Mouse (Mus musculus): ENCODE measurements around the gene Fer1l5.
A peak's percentile ranks its signal among the peaks of the same experiment; 100 is the strongest.

The Fer1l5 gene

GRCm38 (mm10) chr1:36371934-36372845 lies at the start of gene Fer1l5:
TSS of gene Fer1l5 (plus strand) at chr1:36372291.
- no peak for DNase-seq (ENCODE audit: low read depth, low spot score)

- DNase-seq (ENCODE audit: low read depth, low spot score): no peak
Observed at GRCm38 (mm10) chr1:36323076-36323475, 49.0 kb upstream of the Fer1l5 start.

GRCm38 (mm10) chr1:36323746-36324448 lies 48.2 kb upstream of the Fer1l5 start:
- DNase-seq (ENCODE audit: low read depth, low spot score): peak; percentile 87

GRCm38 (mm10) chr1:36325900-36326321 lies 46.2 kb upstream of the Fer1l5 start:
- no peak for DNase-seq (ENCODE audit: low read depth, low spot score)

GRCm38 (mm10) chr1:36326815-36327214 lies 45.3 kb upstream of the Fer1l5 start:
- peak; percentile 27 for DNase-seq (ENCODE audit: low read depth, low spot score)

- no peak for DNase-seq (ENCODE audit: low read depth, low spot score)
Observed at GRCm38 (mm10) chr1:36331743-36332142, 40.3 kb upstream of the Fer1l5 start.

GRCm38 (mm10) chr1:36332955-36333887 lies 38.9 kb upstream of the Fer1l5 start:
- DNase-seq (ENCODE audit: low read depth, low spot score): no peak

- DNase-seq (ENCODE audit: low read depth, low spot score): no peak
Observed at GRCm38 (mm10) chr1:36342547-36342946, 29.5 kb upstream of the Fer1l5 start.

GRCm38 (mm10) chr1:36352351-36352750 lies 19.7 kb upstream of the Fer1l5 start:
- peak; percentile 70 for DNase-seq (ENCODE audit: low read depth, low spot score)

GRCm38 (mm10) chr1:36356955-36357695 lies 15.0 kb upstream of the Fer1l5 start:
- DNase-seq (ENCODE audit: low read depth, low spot score): peak; percentile 25

GRCm38 (mm10) chr1:36367698-36368097 lies 4.4 kb upstream of the Fer1l5 start:
- peak; percentile 11 for DNase-seq (ENCODE audit: low read depth, low spot score)

GRCm38 (mm10) chr1:36368112-36368968 lies 3.8 kb upstream of the Fer1l5 start:
- DNase-seq (ENCODE audit: low read depth, low spot score): peak; percentile 32

- peak; percentile 95 for DNase-seq (ENCODE audit: low read depth, low spot score)
Observed at GRCm38 (mm10) chr1:36368969-36369645, 3.0 kb upstream of the Fer1l5 start, which contains the start of gene Kansl3. TSS of gene Kansl3 (minus strand) at chr1:36369181.

- DNase-seq (ENCODE audit: low read depth, low spot score): no peak
Observed at GRCm38 (mm10) chr1:36370918-36371317, 1.2 kb upstream of the Fer1l5 start.

- DNase-seq (ENCODE audit: low read depth, low spot score): no peak
Observed at GRCm38 (mm10) chr1:36378880-36379279, 6.8 kb downstream of the Fer1l5 start.

GRCm38 (mm10) chr1:36379582-36379981 lies 7.5 kb downstream of the Fer1l5 start:
- peak; percentile 60 for DNase-seq (ENCODE audit: low read depth, low spot score)

GRCm38 (mm10) chr1:36397041-36397440 lies 24.9 kb downstream of the Fer1l5 start:
- DNase-seq (ENCODE audit: low read depth, low spot score): peak; percentile 8

- DNase-seq (ENCODE audit: low read depth, low spot score): peak; percentile 77
Observed at GRCm38 (mm10) chr1:36401509-36401908, 29.4 kb downstream of the Fer1l5 start.

- no peak for DNase-seq (ENCODE audit: low read depth, low spot score)
Observed at GRCm38 (mm10) chr1:36404531-36404930, 32.4 kb downstream of the Fer1l5 start.
